Mouse (Mus musculus): ENCODE data around the gene Ablim1.

The Ablim1 gene

DNA sequence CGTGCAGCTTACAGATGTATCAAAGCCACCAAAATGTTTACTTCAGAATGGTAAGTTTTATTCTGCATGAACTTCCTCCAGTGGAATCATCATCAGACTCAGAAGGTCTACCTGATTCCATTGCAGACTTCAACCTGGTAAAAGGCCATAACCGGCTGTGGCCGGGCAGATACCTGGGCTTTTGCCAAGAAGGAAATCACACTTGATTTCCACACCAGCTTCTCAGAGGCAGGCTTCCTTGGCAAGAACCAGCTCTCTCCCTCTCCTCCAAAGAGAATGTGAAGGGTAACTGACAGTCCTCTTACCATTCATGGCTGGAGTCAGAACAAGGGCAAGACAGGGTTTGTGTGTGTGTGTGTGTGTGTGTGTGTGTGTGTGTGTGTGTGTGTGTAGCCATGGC is 171.1 kb downstream of the Ablim1 start:
- peak; percentile 82 for DNase-seq

DNA sequence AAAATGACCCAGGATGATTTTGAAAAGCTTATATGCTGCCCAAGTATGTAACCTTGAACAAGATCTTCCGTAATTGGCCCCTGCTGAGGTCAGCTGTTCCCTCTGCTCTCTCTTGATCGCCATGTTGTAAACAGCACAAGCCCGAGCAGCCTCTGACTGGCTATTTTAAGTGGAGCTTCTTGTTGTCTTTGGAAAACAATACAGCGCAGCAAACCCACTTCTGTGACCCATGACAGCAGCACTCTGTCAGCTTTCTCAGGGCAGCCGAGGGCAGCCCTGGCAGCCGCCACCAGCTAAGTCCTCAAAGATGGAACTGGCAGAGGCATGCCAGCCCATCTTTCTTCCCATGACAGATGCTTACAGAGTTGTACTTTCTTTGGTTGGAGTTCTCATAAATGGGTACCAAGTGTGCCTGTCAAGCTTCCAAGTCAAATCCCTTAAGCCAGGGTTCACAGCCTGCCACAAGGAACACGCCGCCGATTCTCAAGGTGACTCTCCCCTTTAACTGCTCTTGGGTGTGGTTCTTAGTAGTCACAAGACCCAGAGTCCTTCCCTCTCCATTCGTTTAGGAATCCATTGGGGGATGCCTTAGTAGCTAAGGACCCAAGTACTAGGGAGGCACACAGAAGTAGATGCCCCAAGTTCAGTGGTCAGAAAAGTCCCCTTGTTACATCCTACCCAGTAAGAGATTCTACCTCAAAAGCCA is 172.8 kb downstream of the Ablim1 start:
- peak; percentile 94 for DNase-seq

DNA sequence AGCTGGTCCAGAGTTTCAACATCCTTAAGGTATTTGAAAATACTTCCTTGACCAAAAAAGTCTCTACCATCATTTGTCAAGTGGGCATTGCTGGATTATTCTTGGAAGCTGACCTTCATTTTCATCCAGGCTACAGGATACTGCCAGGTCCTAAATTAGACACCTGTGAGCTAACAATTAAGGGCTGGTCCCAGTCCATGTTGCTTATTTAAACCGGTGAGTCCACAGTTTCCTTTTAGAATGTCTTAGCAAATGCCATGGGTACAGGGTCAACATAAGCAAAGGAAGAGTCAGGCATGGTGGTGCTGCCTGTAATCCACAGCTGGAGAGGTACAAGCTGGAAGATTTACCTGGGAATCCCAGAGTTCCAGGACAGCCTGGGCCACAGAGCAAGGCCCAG is 173.8 kb downstream of the Ablim1 start:
- peak; percentile 86 for DNase-seq

DNA sequence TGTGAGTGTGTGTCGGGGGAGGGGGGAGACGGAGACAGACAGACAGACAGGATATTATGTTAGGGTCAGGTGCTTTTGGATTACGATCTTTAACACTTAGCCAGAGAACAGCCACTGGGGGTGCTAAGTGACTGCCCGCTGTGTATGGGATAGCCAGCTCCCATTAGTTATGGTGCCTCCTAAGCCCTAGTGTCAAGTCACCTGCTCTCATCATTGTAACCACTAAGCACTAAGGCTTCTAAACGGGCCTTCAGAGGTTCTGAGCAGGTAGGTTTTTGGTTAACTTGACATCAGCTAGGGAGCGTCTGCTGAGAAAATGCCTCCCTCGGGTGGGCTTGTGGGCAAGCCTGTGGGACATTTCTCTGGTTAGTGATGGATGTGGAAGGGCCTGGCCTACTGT is 174.6 kb downstream of the Ablim1 start:
- peak; percentile 90 for DNase-seq

DNA sequence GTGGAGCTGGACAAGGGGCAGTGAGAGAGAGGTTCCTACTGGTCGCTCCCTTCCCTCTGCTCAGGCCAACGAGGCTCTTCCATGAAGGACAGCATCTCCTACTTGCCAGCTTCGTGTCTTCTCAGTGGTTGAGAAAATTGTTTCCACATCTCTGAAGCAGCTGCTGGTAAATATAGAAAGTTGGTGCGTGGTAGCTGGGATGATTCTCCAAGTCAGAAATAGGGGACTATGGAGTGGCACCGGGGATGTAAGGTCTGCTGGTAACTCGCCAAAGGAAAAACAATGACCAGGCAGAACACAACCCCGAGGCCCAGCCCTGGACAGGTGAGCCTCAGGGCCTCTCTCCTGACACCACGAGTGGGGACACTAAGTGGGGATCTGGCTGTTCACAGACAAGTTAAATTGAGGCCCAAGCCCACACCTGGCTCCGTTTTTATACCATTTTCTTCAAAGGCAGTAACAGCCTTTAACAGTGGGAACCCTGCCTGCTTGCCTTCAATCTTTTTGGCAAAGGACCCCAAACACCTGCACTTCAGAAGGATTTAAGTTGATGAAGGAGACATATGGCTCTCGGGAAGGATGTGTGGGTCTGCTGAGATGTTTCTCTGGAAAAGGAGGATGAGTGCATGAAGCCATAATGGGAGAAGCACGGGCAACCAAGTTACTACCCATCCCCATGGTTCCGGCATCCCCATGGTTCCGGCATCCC is 175.7 kb downstream of the Ablim1 start:
- DNase-seq, result peak; percentile 89

DNA sequence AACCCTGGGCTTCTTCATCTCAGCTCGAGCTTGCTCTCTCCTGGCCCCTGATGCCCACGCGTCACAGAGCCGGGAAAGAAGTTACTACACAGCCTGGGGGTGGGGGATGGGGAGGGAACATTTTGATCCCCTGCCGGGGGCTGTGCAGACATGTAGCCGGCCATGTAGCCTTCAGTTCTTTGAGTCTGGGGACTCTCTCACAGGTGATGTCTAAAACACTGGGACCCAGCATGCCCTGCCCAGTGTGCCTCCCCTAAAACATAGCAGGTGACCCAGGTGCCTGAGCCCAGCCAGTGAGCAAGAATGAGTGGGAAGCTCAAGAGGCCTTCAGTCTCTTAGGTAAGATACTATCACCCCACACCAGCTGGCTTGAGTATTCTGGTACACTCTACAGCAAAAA is 176.2 kb downstream of the Ablim1 start:
- DNase-seq, result peak; percentile 91

DNA sequence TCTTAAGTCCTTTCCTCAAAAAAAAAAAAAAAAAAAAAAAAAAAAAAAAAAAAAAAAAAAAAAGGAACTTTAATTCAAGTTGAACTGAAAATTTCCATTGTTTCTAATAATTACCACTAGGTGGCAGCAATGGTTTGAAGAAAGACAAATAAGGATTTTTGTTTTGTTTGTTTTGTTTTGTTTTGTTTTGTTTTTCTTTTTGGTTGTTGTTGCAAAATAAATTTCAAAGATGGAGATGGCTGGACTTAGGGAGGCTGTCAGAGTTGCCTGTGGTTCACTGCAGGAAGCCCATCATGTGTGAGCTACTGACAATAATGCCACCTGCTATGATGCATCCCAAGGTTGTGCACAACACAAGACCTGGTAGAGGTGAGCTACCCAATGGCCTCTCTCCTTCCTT is 176.7 kb downstream of the Ablim1 start:
- DNase-seq, result no peak

DNA sequence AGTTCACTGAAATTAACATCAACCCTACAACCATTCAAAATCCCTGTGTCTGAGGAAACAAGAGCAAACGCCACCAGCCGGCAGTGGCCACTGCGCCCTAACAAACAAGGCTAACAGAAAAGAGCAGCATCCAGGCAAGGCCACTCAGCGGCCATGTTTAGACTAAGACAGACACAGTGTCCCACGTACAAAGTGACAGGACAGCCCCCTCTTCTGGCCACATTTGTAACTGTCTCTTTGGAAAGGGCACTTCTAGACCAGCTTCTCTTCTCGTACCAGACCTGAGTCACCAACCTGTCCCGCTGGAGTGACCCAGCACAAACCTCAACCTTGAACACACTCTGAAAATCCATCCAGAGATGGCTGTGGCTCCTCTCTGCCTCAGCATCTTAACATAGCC is 178.5 kb downstream of the Ablim1 start:
- DNase-seq, result peak; percentile 96

DNA sequence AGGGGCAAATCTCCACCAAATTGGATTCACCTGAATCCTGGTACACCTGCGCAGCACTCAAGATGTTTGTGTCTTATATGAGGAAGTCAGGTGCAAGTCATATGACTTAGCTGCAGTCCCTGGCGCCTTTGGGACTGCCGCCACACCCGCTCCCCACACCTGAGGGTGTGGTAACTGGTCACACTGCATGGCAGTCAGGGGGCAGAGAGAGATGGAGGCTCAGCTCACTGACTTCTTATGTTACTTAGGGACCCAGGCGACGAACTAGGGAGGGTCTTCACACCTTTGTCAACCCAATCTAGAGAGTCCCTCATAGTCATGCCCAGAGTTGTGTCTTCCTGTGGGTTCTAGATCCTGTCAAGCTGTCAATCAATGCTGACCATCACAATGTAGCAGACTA is 179.1 kb downstream of the Ablim1 start:
- peak; percentile 88 for DNase-seq

DNA sequence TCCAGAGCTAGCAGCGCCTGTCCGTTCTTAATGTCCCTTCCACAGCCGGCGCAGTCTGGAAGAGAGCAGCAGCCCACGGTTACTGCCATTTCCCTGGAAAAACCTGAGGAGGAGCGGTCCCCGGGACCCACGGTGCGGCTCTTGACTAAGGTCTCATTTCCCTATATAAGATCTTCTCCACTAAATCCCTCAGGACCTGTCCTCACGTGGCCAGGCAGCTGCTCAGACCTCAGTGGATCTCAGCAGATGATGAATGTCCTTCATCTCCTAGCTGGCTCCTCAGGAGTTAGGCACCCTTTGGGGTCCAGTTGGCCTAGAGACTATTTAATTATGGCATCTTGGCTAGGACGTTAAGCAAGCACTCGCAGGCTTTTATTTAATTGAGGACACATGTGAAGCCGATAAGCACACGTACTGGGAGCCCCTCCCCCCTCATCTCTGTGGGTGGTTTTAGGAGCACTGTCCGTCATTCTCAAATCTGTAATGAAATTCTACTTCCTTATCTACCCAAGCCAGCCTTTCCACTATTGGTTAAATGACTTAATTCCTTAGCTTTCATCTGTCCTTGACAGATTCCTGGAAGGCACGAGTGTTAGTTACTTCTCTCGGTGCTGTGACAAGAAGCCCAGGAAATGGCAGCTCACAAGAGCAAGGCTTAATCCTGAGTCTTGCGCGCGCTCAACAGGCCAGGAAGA is 179.9 kb downstream of the Ablim1 start:
- DNase-seq, result peak; percentile 97

DNA sequence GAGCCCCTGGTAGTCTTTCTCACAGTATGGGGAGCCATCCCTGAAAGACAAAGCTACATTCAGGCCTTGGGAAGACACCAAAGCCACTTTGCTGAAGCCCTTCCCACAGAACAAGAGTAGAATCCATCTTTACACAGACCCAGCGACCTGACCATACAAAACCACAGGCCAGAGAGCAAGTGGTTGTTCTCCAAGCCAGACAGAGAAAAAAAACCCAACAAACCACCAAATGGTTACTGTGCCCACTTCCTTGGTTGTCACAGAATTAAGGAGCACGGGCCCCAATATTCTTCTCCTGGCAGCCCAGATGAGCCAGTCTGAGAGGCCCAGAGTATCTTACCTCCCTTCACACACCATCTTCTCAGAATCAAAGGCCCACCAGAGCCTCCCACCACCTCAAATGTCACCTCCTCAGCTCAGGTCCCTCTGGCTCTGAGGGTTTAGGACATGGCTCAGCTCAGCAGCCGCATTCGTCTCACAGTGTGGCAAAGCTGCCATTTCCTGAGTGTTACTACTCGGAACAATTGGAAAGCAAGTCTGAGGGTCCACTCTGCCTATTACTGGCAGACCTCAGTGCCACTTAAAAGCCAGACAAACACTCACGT is 181.7 kb downstream of the Ablim1 start:
- DNase-seq, result peak; percentile 89

DNA sequence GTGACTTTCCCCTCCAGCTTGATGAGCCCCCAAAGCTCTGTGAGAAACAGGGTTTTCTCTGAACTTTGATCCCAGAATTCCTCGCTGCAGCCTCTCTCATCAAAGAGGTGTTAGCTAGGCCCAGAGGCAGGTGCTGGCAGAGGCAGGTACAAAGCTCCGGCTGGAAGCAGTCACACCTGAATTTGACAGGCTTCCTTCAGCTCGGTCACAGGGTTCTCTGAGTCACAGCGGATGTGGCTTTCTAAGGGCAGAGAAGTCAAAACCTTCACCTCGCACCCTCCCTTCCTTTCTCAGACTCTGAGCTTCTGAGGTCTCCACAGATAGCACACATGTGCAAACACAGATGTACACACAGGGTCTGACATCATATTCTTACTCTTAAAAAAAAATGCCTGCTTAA is 182.4 kb downstream of the Ablim1 start:
- DNase-seq, result peak; percentile 87

DNA sequence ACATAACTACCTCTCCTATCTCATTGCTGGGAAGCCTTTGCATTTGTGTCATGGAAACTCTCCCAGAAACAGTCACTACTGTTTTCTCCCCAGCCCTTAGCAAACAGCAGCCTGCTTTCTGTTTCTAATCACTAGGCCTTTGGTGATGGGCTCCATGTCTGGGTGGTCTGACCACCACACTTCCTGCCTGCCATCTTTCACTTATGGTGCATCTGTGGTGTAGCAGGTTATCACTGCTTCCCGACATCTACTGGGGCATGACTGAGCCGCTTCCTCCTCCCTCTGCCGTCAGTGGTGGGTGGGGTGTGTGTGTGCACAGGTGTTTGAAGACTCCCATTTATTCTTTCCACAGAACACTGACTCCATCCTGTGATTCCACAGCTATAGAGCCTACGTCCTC is 183.4 kb downstream of the Ablim1 start:
- peak; percentile 91 for DNase-seq

DNA sequence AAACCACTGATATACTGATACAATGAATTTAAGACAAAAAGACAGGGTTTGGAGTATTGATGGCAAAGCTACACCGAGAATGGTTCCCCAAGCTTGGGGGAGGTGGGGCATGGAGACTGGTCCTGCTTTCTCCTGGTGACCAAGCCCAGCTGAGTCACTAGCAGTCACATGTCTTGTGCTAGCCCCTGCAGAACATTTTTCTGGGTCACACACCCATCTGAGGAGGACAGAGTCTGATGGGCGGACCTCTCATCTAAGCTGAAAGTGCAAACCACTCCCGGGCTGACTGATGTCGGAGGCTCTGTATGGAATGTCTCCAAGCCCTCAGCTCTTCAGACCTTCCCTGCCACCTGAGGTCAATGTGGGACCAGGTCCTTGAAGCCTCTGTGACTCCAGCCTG is 184.1 kb downstream of the Ablim1 start:
- peak; percentile 96 for DNase-seq

DNA sequence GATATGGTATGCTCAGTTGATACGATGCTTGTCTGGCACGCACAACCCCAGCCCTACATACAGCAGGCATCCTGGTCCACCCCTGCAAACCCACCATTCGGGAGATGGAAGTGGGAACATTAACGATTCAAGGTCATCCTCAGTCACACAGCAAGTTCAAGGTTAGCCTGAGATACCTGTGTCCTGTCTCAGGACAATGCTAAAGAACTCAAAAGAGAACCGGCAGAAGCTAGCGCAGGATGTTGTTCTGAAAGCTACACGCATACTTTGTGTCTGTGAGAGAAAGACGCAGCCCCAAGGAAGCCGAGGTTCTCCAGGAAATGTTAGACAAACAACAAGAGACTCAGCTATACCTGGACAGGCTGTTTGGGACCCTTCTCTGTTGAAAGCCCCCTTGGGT is 185.0 kb downstream of the Ablim1 start:
- DNase-seq, result no peak

DNA sequence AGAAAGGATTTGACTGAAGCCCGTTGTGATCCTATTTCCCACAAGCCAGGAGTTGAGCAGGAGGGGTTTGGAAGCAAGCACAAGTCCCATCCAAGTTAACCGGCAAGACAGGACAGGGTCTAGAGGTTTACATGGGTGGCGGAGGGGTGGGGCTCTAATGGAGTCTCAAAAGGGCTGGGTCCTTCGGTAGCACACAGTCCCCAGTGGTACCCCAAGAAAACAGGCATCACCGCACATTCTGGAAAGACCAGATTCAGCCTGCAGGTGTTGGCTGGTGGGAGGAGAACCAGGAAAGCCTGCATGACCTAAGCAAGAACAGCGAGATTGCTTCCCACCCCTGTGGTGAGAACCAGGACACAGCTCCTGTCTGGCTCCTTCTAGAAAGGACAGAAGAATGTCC is 186.7 kb downstream of the Ablim1 start:
- DNase-seq, result peak; percentile 85

DNA sequence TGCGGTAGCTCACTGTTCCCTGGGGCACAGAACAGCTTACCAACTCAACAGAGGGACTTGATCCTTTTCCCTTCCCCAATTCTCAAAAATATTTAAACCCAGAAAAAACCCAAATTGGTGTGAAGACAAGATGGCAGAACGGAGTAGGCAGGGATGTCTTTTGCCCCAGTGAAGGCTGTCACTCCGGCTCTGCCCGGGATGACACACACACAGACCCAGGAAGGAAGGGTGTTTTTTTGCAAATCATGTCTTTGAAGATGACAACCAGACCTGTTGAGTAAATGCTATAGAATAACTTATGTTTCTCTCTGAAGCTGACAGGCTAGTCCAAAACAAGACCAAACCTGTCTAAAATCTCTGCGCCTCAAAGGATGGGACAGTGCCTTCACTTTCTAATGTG is 187.2 kb downstream of the Ablim1 start:
- DNase-seq, result peak; percentile 74

DNA sequence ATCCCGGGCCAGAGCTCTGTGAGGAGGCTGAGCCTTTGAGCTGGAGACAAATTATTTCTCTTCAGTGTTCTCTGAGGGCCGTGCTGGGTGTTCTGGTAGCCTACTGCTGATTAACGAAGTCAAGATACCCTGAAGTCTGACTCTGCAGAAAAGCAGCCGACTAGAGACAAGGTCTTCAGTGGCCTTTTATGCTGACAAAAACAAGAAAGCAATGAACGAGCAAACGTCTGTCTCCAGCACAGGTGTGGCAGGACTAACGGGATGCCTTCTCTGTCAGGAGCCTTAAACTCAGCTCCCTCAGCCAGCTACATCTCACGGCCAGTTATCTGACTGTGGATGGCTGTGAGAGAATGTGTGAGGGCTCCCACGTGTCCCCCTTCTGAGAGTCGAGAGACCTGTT is 187.8 kb downstream of the Ablim1 start:
- DNase-seq, result peak; percentile 64

DNA sequence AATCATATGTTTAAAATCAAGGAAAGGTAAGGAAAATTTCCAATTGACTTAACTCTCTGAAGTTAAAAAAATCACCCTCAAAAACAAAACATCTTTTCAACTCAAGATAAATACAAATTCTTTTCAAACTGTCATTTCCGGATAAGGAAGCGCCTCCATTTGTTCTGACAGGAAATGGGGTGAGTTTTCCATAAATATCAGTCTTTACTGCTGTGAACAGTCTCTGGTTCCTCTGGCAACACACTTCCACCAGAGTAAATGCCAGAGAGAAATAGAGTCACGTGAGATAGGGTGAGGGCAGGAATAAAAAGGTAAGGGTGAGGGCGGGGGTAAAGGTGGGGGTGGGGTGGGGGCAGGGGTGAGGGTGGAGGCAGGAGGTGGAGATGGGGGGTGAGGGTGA is 189.8 kb downstream of the Ablim1 start:
- DNase-seq, result peak; percentile 88

DNA sequence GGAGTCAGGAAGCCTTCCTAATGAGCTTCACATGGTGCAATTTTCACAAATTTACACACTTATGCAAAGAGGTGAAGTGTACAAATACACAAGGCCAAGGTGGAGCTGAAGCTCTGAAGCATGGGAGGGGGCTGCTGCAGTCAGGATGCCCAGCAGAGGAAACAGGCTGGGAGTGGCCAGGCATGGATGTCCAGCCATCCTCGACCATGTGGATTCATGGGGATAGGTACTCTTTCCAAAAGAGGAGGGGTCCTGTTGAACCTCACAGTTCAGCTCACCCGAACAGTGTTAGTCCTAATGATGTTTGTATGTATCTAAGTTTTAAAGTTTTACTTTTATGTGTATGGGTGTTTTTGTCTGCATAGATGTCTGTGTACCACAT is 190.6 kb downstream of the Ablim1 start:
- DNase-seq, result peak; percentile 93

DNA sequence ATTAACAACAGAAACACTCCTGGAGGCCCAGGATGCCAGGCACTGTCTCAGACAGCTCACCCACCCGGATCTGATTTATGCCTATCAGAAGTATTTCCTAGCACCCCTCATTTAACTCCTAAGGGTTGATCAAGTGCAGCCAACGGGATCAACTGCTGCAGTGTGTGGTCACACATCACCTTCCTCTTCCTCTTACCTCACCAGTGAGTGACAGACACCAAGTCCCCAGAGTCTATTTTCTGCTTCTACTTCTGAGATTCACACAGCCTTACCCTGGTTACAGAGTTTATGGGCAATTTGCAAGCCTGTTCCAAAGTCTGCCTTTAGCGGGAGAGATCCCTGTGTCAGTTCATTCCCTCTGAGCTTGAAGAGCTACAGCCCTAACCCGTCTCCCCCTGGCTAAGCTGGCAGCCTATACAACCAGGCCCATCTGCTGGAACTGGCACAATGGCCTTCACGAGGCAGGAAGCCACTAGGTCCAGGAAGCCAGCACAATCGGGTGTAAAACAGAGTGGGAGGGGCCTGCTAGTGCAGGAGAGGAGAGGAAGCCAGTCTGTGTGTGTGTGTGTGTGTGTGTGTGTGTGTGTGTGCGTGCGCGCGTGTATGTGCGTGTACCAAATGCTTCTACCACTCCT is 191.1 kb downstream of the Ablim1 start:
- peak; percentile 99 for DNase-seq

DNA sequence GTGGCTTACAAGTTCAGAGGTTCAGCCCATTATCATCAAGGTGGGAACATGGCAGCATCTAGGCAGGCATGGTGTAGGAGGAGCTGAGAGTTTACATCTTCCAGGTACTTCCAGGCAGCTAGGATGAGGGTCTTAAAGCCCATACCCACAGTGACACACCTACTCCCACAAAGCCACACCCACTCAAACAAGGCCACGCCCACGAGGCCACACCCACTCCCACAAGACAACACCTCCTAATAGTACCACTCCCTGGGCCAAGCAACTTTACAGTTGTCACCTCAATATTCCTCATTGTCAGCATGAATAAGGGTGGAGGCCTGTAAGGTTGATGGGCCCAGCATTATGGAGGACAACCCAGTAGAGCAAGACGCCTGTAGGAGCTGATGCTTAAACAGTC is 192.5 kb downstream of the Ablim1 start:
- peak; percentile 88 for DNase-seq

DNA sequence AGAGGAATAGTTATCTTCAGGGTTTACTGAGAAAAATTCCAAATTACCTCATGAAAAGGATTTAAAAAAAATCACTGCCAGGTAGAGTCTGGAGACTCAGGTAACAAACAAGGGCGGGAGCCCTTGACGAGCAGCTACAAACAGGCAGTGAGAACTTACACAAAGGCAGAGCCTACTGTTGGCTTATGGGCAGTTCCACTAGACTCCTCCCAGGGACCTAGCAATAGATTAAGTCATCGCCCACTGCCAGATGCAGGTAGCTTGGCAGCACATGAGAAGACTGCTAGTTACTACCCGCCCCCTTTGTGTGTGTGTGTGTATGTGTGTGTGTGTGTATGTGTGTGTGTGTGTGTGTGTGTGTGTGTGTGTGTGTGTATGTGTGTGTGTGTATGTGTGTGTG is 193.7 kb downstream of the Ablim1 start:
- DNase-seq, result peak; percentile 82
